In genomic region chr9:82800360-82800759, GRCm38 (mm10) we compare ENCODE assay signal across 14 mouse cellular contexts. TPM values are rescaled to one million over a fixed set of nuclear protein-coding genes. Genes with fewer than 3 reads are reported as not detected.
DNase-seq lines count a peak whose midpoint lies in the region; ATAC-seq and TF ChIP-seq lines count a peak whose summit lies in the region.
"Had no signal": no experiment of that assay in that cellular context is flagged by ENCODE, and none has a peak within 500 bp of the region (broad histone marks: within the 10 kb centered on the region; RNA-seq: fewer than 3 reads in every experiment).

No protein-coding gene starts in this region.

- H3K9me3 ChIP-seq in hindbrain, embryonic 14.5 days (ENCODE audit: control insufficient read depth, low read length), result no peaks in the 10 kb centered on the region
- H3K9me3 ChIP-seq in hindbrain, embryonic 16.5 days (ENCODE audit: control insufficient read depth, low read length), result no peaks in the 10 kb centered on the region
- H3K9me3 ChIP-seq in heart, postnatal 0 days (replicated peaks; ENCODE audit: control insufficient read depth, low read length), result no peaks in the 10 kb centered on the region
- H3K9me3 ChIP-seq in intestine, embryonic 15.5 days, result no peaks in the 10 kb centered on the region
- H3K9me3 ChIP-seq: megakaryocyte, embryonic 14.5 days; neural tube, embryonic 15.5 days had no signal

- H3K27ac ChIP-seq in hindbrain, embryonic 14.5 days, result no peak overlapping the region
- H3K27ac ChIP-seq in hindbrain, embryonic 16.5 days (ENCODE audit: low read depth, low read length), result no peak overlapping the region
- H3K27ac ChIP-seq in heart, postnatal 0 days (ENCODE audit: low read depth), result no peak overlapping the region
- H3K27ac ChIP-seq in intestine, embryonic 15.5 days, result no peak overlapping the region
- H3K27ac ChIP-seq: neural tube, embryonic 15.5 days had no signal

- no peaks in the 10 kb centered on the region for H3K27me3 ChIP-seq in hindbrain, embryonic 14.5 days (ENCODE audit: control insufficient read depth, insufficient read depth, low read length)
- H3K27me3 ChIP-seq in hindbrain, embryonic 16.5 days (replicated peaks; ENCODE audit: control insufficient read depth, insufficient read depth, low read length), result no peaks in the 10 kb centered on the region
- no peaks in the 10 kb centered on the region for H3K27me3 ChIP-seq in heart, postnatal 0 days (ENCODE audit: control insufficient read depth, insufficient read depth, low read length)
- no peaks in the 10 kb centered on the region for H3K27me3 ChIP-seq in intestine, embryonic 15.5 days (replicated peaks)
- H3K27me3 ChIP-seq: megakaryocyte, embryonic 14.5 days; neural tube, embryonic 15.5 days had no signal

- TF ChIP-seq CTCF in heart, postnatal 0 days (IDR thresholded peaks at IDR 0.05; ENCODE audit: low read depth), result no peak

- H3K4me1 ChIP-seq in hindbrain, embryonic 14.5 days (replicated peaks; ENCODE audit: control insufficient read depth, insufficient read depth, low read length), result no peaks in the 10 kb centered on the region
- no peaks in the 10 kb centered on the region for H3K4me1 ChIP-seq in hindbrain, embryonic 16.5 days (ENCODE audit: control insufficient read depth, insufficient read depth, low read depth, low read length)
- H3K4me1 ChIP-seq in heart, postnatal 0 days (ENCODE audit: control insufficient read depth, insufficient read depth), result no peaks in the 10 kb centered on the region
- H3K4me1 ChIP-seq in intestine, embryonic 15.5 days (replicated peaks), result no peaks in the 10 kb centered on the region
- H3K4me1 ChIP-seq: megakaryocyte, embryonic 14.5 days; neural tube, embryonic 15.5 days had no signal

- H3K9ac ChIP-seq in hindbrain, embryonic 14.5 days, result no peak overlapping the region
- H3K9ac ChIP-seq in hindbrain, embryonic 16.5 days (ENCODE audit: low read depth, low read length), result no peak overlapping the region
- H3K9ac ChIP-seq in heart, postnatal 0 days (replicated peaks; ENCODE audit: low read depth, low read length), result no peak overlapping the region
- H3K9ac ChIP-seq in intestine, embryonic 15.5 days, result no peak overlapping the region
- H3K9ac ChIP-seq: neural tube, embryonic 15.5 days had no signal

- no peak overlapping the region for H3K4me2 ChIP-seq in hindbrain, embryonic 14.5 days (replicated peaks)
- no peak overlapping the region for H3K4me2 ChIP-seq in hindbrain, embryonic 16.5 days (ENCODE audit: low read length)
- H3K4me2 ChIP-seq in heart, postnatal 0 days (ENCODE audit: low read depth, low read length), result peak overlapping the region; percentile 2; the same call in 1 of the 2 replicates
- H3K4me2 ChIP-seq in intestine, embryonic 15.5 days (replicated peaks), result no peak overlapping the region
- H3K4me2 ChIP-seq: liver, embryonic 11.5 days; neural tube, embryonic 15.5 days had no signal

- no peak overlapping the region for H3K4me3 ChIP-seq in hindbrain, embryonic 14.5 days (replicated peaks; ENCODE audit: low read length)
- no peak overlapping the region for H3K4me3 ChIP-seq in hindbrain, embryonic 16.5 days (ENCODE audit: low read length)
- no peak overlapping the region for H3K4me3 ChIP-seq in heart, postnatal 0 days (ENCODE audit: low read depth, low read length)
- no peak overlapping the region for H3K4me3 ChIP-seq in intestine, embryonic 15.5 days (replicated peaks)
- H3K4me3 ChIP-seq: megakaryocyte, embryonic 14.5 days; neural tube, embryonic 15.5 days had no signal

- H3K36me3 ChIP-seq in hindbrain, embryonic 14.5 days (replicated peaks; ENCODE audit: control insufficient read depth, insufficient read depth), result no peaks in the 10 kb centered on the region
- H3K36me3 ChIP-seq in hindbrain, embryonic 16.5 days (ENCODE audit: control insufficient read depth, insufficient read depth, low read length), result no peaks in the 10 kb centered on the region
- H3K36me3 ChIP-seq in heart, postnatal 0 days (replicated peaks; ENCODE audit: control insufficient read depth, insufficient read depth, low read length), result no peaks in the 10 kb centered on the region
- no peaks in the 10 kb centered on the region for H3K36me3 ChIP-seq in intestine, embryonic 15.5 days
- H3K36me3 ChIP-seq: neural tube, embryonic 15.5 days had no signal

- 82% methylated on average over 8 of the region's 8 CpGs for WGBS in hindbrain, embryonic 14.5 days
- WGBS in hindbrain, embryonic 16.5 days, result 80% methylated on average over 8 of the region's 8 CpGs
- WGBS in heart, postnatal 0 days, result 35% methylated on average over 8 of the region's 8 CpGs
- 68% methylated on average over 8 of the region's 8 CpGs for WGBS in intestine, embryonic 15.5 days

- TF ChIP-seq EP300 in heart, postnatal 0 days (IDR thresholded peaks at IDR 0.05; ENCODE audit: low read depth), result no peak

- DNase-seq in hindbrain, embryonic 14.5 days (ENCODE audit: low spot score), result peak; percentile 9
- peak; percentile 16 for DNase-seq in brain, adult 2 months (ENCODE audit: low read depth, low spot score)
- DNase-seq in heart, postnatal 0 days (ENCODE audit: low spot score), result no peak
- peak; percentile 22 for DNase-seq in lung, postnatal 36 days
- DNase-seq in embryo, embryonic 10.5 days (ENCODE audit: low spot score), result no peak
- DNase-seq: cerebellum, adult 9-10 months; layer of hippocampus, adult 9-11 months; thymus, adult 18-20 months had no signal

- no peak for ATAC-seq in hindbrain, embryonic 14.5 days (ENCODE audit: low FRiP score)
- ATAC-seq in hindbrain, embryonic 16.5 days, result no peak
- ATAC-seq in heart, postnatal 0 days (ENCODE audit: insufficient read depth, low read depth), result no peak
- ATAC-seq in intestine, embryonic 15.5 days, result no peak
- ATAC-seq: Patski had no signal

RNA-seq across cellular contexts. Expression of gene Irak1bp1, which starts 29.0 kb away (rescaled TPM):
- 38.3 and 41.7 TPM in 2 replicates for polyA plus RNA-seq in hindbrain, embryonic 14.5 days (2014; fragmentation: Nextera tagmentation; extraction: Ambion mirVana)
- 31.2 and 36.3 TPM in 2 replicates for polyA plus RNA-seq in hindbrain, embryonic 16.5 days (2015; fragmentation: Nextera tagmentation; extraction: Ambion mirVana)
- total RNA-seq in heart, postnatal 0 days (2014; rRNA removed; ENCODE audit: low replicate concordance), result 9.2 and 12.4 TPM in 2 replicates
- polyA plus RNA-seq in heart, postnatal 0 days (2015; fragmentation: Nextera tagmentation; extraction: Ambion mirVana), result 8.4 and 8.6 TPM in 2 replicates
- polyA plus RNA-seq in intestine, embryonic 15.5 days (2015; fragmentation: Nextera tagmentation; extraction: Ambion mirVana), result 11.6 and 14.1 TPM in 2 replicates

Comparison
In these comparisons a context has a peak if more than half of its experiments do, and no peak if none do; other contexts are left out.
1. DNase-seq: peak in hindbrain, embryonic 14.5 days (single experiment), brain, adult 2 months (single experiment) and lung, postnatal 36 days (single experiment); none in heart, postnatal 0 days (single experiment) and embryo, embryonic 10.5 days (single experiment).